Mouse (Mus musculus) inflammation-experienced regulatory T-cells, adult 6 months (primary cell): Measurements from ENCODE around the gene Acss1. TPM values are rescaled to one million over a fixed set of nuclear protein-coding genes. Genes with fewer than 3 reads are reported as not detected.
A peak's percentile ranks its signal among the peaks of the same experiment; 100 is the strongest.

Experiments used
- ATAC-seq: one replicate; pipeline ENCODE4 v1.8.0; 2017
- polyA plus RNA-seq, 3 experiments: library from polyadenylated mRNA; unstranded; fragments of 100-300 nt; shearing (Covaris generic); gene quantifications; one replicate each; pipeline ENCODE4 v1.2.1; 2017

Acss1 gene
- polyA plus RNA-seq, 3 experiments from 2014 or later = 7.4 to 18.7 (median 13.7) TPM

DNA sequence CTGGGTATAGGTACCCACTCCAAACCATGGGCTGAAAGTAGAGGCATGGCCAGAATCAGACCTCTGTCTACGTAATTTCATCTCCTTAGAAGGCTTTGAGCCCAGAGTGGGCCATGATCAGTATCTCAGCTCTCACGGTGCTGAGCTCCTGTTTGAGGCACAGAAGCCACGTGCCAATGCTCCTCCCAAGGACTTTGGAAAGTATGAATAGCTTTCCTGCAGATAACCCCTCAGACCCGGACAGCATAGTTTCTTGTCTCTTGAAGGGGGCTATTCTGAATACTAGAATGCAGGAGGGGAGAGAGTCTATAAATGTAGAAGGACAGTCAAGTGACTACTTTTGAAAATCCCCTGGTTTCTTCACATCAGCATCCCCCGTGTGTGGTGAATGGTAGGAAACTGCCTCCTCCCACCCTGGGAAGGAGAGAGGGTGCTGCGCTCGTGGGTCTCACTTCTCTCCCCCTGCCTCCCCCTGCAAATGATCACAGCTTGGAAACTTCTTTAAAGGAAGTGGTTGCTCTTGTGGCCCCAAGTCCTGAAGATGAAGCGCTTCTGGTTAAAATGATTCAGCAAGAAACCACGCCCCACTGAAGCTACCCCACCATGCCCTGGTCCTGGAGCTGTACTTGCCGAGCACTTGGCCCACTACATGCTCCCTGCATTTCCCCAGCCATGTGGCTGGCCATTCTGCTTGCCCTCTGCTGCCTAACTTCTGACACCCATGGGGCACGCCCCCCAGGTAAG lies 98.3 kb downstream of the Acss1 start, which contains the start of gene Cst7:
TSS of gene Cst7 (plus strand) at position 569 of the 744 bp plus-strand sequence.
- peak; percentile 92 for ATAC-seq

Other genes with a start within 250 kb of the Acss1 start
- gene Zfp442, start 217.0 kb downstream of the Acss1 start, polyA plus RNA-seq = 10 to 100 TPM in 1 of 3 experiments, 1 to 10 TPM in 2; 8.1 to 16.4 (median 9.3) TPM
- under 1 TPM in 2 of 3 experiments, not detected in 1; 0.33 to 0.43 TPM for gene Zfp345, start 183.4 kb downstream of the Acss1 start, polyA plus RNA-seq
- gene Cst7, start 98.1 kb downstream of the Acss1 start, polyA plus RNA-seq = 100 to 1,000 TPM; 241 to 305 (median 284) TPM
- 10 to 100 TPM; 14.9 to 16.8 (median 15.8) TPM for gene Apmap, start 59.9 kb downstream of the Acss1 start, polyA plus RNA-seq
- gene Vsx1, start 20.9 kb upstream of the Acss1 start, polyA plus RNA-seq = not detected
- 10 to 100 TPM; 20.2 to 37.4 (median 35.8) TPM for gene Entpd6, start 80.5 kb upstream of the Acss1 start, polyA plus RNA-seq
- gene Pygb, start 118.2 kb upstream of the Acss1 start, polyA plus RNA-seq = 10 to 100 TPM; 45.0 to 48.4 (median 46.1) TPM
- 10 to 100 TPM in 2 of 3 experiments, 1 to 10 TPM in 1; 8.9 to 20.2 (median 18.5) TPM for gene Abhd12, start 236.2 kb upstream of the Acss1 start, polyA plus RNA-seq
- gene Gins1, start 236.9 kb upstream of the Acss1 start, polyA plus RNA-seq = 10 to 100 TPM in 1 of 3 experiments, 1 to 10 TPM in 2; 4.6 to 21.8 (median 7.5) TPM